Mouse (Mus musculus) monocyte, adult 59 days (primary cell): ENCODE data around the gene Gm20594. TPM values are rescaled to one million over a fixed set of nuclear protein-coding genes. Genes with fewer than 3 reads are reported as not detected.

Source experiments
- total RNA-seq, 2 experiments: library from RNA; stranded (reverse); gene quantifications; one replicate each; pipeline ENCODE4 v1.2.4; 2023

Gm20594 gene
- not detected for total RNA-seq

GRCm38 (mm10) chr6:79817616-79818015, at the start of gene Gm20594:
TSS of gene Gm20594 (plus strand) at chr6:79817916.

Other genes starting within 250 kb of the Gm20594 start
- not detected for gene Lrrtm4, start 201.0 kb downstream of the Gm20594 start, total RNA-seq